Mouse (Mus musculus): ENCODE data around the gene A2m. TPM values are rescaled to one million over a fixed set of nuclear protein-coding genes. Genes with fewer than 3 reads are reported as not detected.

A2m gene
- total RNA-seq (2021), result 1 to 10 TPM; 2.6 to 3.5 TPM
- long read RNA-seq, partial matches to known transcripts, result 1 of 1 reads
- long read RNA-seq, other reads (novel, unspliced or antisense), result 0 of 1 reads

DNA sequence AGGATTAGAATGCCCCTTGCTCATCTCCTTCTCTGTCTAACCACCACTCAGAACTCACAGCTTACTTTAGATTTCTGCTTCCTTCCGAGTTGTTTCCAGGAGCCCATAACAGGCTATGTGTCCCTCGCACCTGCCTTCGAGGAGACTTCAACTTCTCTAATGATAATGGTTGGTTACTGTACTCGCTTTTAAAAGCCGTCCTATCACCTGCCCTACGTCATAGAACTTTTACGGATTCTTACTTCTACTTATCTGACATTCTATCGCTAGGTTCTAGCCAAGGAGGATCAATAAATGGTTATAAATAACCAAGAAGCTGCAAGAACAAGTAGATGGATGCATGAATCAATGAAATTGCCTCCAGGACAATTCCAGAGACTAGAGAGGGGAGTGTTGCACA is at the start of gene A2m:
Gene A2m (plus strand): TSS at position 301 of the 400 bp plus-strand sequence.
- DNase-seq (ENCODE audit: low spot score in 2 of 2), result no peak

GRCm38 (mm10) chr6:121590131-121590530 is 45.0 kb upstream of the A2m start:
- no peak for DNase-seq (ENCODE audit: low spot score in 2 of 2)

- no peak for DNase-seq (ENCODE audit: low spot score in 2 of 2)
Observed at GRCm38 (mm10) chr6:121600927-121601326, 34.2 kb upstream of the A2m start.

GRCm38 (mm10) chr6:121607861-121608260 is 27.3 kb upstream of the A2m start:
- no peak for DNase-seq (ENCODE audit: low spot score in 2 of 2)

DNA sequence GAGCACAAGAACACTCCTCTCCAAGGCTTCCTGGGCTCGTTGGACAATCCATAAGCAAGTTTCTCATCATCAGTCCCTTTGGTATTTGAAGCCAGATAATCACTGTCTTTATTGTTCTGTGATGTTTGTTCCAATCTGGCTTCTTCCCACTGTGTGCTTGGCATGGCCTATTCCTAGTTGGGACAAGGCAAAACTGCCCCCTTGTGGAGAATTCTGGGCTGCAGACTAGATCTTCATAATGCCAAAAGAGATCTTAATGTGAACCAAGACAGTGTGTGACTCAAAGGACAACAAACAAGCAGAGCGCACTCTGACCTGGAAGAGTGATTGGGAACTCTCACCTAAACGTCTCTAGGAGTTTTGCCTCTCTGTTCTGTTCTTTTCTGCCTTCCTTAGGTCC is 23.4 kb upstream of the A2m start:
- peak in 1 of 2 experiments; percentile 15 for DNase-seq (ENCODE audit: low spot score in 2 of 2)

DNA sequence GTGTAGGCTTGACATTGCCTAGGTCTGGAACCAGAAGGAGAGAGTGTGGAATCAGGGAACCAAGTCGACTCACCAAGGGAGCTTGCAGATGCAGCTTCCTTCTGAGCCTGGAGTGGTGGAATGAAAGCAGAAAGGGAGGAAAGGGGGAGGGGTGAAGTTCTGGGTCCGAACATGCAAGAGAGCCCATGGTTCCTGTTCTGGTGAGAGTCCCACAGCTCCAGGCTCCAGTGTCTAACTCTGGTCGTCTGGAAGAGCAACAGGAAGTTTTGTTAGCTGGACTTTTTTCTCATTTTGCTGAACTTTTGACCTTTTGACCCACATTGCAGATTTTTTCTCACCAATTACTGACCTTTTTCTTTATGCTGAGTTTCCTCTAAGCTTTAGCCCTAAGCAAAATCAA is 17.7 kb upstream of the A2m start:
- no peak for DNase-seq (ENCODE audit: low spot score in 2 of 2)

DNA sequence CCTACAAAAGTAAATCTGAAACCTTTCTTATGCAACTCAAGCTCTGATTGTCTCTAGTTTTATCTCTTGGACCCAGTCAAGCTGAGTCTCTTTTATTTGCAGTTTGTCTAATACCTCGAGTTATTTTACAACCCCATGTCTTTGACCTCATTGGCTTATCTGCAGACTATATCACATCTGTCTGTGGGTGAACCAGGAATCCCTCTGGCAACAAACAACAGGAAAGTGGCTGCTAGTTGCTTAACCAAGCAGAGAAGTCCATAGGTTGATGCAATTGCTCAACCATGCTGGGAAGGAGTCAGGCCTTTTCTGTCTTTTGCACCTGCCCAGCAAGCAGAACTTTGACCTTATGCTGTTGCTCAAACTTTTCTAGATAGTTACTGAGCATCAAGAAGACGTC is 12.7 kb upstream of the A2m start:
- no peak for DNase-seq (ENCODE audit: low spot score in 2 of 2)

- DNase-seq (ENCODE audit: low spot score in 2 of 2), result no peak
Observed at GRCm38 (mm10) chr6:121634520-121634919, 656 bp upstream of the A2m start.

DNA sequence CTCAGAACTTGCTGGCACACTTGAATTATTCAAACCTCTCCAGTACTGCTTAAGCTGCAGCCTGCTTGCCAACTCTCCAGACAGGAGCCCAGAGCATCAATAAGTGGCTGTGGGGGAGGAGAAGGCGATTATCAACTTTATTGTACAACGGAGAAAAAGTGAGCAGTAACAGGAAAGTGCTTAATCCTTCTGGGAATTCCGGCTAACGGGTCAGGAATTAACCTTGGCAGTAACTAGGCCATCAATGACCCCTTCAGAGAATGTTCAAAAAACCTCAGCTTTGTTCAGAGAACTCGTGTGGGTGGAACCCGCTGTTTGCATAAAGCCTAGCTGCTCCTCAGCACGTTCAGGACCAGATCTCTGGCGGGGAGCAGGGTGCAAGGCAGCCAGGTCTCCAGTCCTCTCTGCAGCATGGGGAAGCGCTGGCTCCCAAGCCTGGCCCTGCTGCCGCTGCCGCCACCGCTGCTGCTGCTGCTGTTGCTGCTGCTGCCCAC is 749 bp downstream of the A2m start:
- DNase-seq (ENCODE audit: low spot score in 2 of 2), result peak; percentile 8 to 38

DNA sequence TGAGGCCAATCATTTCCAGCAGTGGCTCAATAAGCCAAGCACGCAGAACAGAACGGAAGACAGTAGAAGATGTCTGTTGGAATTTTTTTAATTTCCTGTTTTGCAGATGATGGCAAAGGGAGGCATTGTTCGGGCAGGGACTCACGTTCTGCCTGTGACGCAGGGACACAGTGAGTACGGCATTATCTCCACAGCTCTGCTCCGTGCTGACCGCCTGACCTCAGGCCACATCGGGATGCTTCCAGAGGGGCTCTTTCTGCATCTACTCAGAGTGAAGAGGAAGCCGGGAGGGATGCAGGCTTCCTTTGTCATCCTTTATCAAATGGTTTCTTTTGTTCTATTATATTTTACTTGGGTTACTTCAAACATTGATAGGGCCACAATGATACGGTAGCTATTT is 13.3 kb downstream of the A2m start:
- no peak for DNase-seq (ENCODE audit: low spot score in 2 of 2)

Other genes with a start within 250 kb of the A2m start
- gene Iqsec3, start 161.7 kb upstream of the A2m start, total RNA-seq (2021), result 100 to 1,000 TPM; 132 to 138 TPM
- not detected for gene Gm7298, start 97.6 kb downstream of the A2m start, total RNA-seq (2021)
- not detected for gene Mug1, start 203.2 kb downstream of the A2m start, total RNA-seq (2021)